Mouse (Mus musculus) liver, postnatal 0 days (tissue): ENCODE data around the gene Adgrl2. TPM values are rescaled to one million over a fixed set of nuclear protein-coding genes. Genes with fewer than 3 reads are reported as not detected.

Experiments used
- ATAC-seq: fragments of 200-750 bp; cut with Nextera tagmentation; 2 replicates; pipeline ENCODE4 v1.8.0; 2017; ENCODE audit warnings: mild to moderate bottlenecking, moderate library complexity
- DNase-seq: peaks from one replicate; pipeline ENCODE4 v3.0.0-alpha.2; 2016
- H3K27ac ChIP-seq: fragments of 300-500 bp; sonication (generic); 2 replicates; pipeline ENCODE4 v1.5.1; 2014; ENCODE audit warnings: antibody characterized with exemption, moderate library complexity, mild to moderate bottlenecking, low read depth
- H3K27me3 ChIP-seq: fragments of 300-500 bp; sonication (generic); 2 replicates; pipeline ENCODE4 v1.6.1; 2014; ENCODE audit warnings: low read length, control low read depth, mixed read lengths; ENCODE audit not compliant: insufficient read depth
- H3K36me3 ChIP-seq: fragments of 300-500 bp; sonication (generic); replicated peaks from 2 replicates; pipeline ENCODE4 v1.6.1; 2014; ENCODE audit warnings: mild to moderate bottlenecking, control low read depth, low read length, moderate library complexity, mixed read lengths; ENCODE audit not compliant: insufficient read depth
- H3K4me1 ChIP-seq: fragments of 300-500 bp; sonication (generic); 2 replicates; pipeline ENCODE4 v1.6.1; 2014; ENCODE audit warnings: antibody characterized with exemption, mild to moderate bottlenecking, control low read depth; ENCODE audit not compliant: insufficient read depth
- H3K4me2 ChIP-seq: fragments of 300-500 bp; sonication (generic); 2 replicates; pipeline ENCODE4 v1.6.1; 2014; ENCODE audit warnings: low read depth, mild to moderate bottlenecking, low read length, moderate library complexity, mixed read lengths
- H3K4me3 ChIP-seq: fragments of 300-500 bp; sonication (generic); 2 replicates; pipeline ENCODE4 v1.5.1; 2014; ENCODE audit warnings: low read depth, low read length
- H3K9ac ChIP-seq: fragments of 300-500 bp; sonication (generic); replicated peaks from 2 replicates; pipeline ENCODE4 v1.6.1; 2014; ENCODE audit warnings: mild to moderate bottlenecking, moderate library complexity
- H3K9me3 ChIP-seq: fragments of 300-500 bp; sonication (generic); 2 replicates; pipeline ENCODE4 v1.6.1; 2016; ENCODE audit warnings: mild to moderate bottlenecking, control low read depth, low read length, mixed read lengths
- CTCF ChIP-seq: sonication (generic); IDR thresholded peaks from 2 replicates; pipeline ENCODE4 v1.5.1; 2016; ENCODE audit warnings: antibody characterized with exemption, low read depth
- EP300 ChIP-seq: IDR thresholded peaks from 2 replicates; pipeline ENCODE4 v1.6.1; 2016; ENCODE audit warnings: antibody characterized with exemption, low read depth, mild to moderate bottlenecking
- WGBS: fragments of 180-500 bp; shearing (Covaris S2); extraction: QIAGEN DNeasy Blood & Tissue Kit; methylation state at CpG from one replicate; pipeline ENCODE4 v1.1.7; 2014; ENCODE audit not compliant: insufficient replicate concordance; 5-methylcytosine and 5-hydroxymethylcytosine counted together
- polyA plus RNA-seq: library from polyadenylated mRNA; unstranded; fragments of >200 nt; fragmentation: Nextera tagmentation; extraction: Ambion mirVana; gene quantifications from 2 replicates; pipeline ENCODE4 v1.2.1, GENCODE M21; 2015

The Adgrl2 gene
- polyA plus RNA-seq, 1 experiment from 2014 or later = 9.1 TPM

DNA sequence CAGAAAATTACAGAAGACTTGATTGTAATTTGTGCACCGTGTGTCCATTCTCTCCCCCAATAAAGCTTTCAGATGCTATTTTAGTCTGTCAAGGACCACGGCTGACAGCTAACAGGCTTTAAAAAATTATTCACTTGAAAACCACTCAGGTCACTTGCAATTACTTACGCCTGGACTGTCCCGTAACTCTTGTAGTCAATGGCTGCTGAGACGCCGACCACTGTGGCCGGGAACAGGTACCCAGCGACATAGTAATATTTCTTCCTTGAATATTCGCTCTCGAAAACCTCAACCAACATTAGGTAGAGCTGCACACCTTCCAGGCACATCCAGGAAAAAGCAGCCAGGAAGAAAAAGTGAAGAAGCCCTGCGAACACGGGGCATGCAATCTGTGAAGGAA lies 155.2 kb downstream of the Adgrl2 start:
- no peak for DNase-seq
- Histone ChIP-seq H3K4me3 (no peak overlapping the region), H3K9me3 (no peaks in the 10 kb centered on the region), H3K9ac (no peak overlapping the region), H3K36me3 (peaks cover 15% of the 10 kb centered on the region), H3K27ac (no peak overlapping the region), H3K27me3 (no peaks in the 10 kb centered on the region), H3K4me2 (no peak overlapping the region), H3K4me1 (no peaks in the 10 kb centered on the region)
- WGBS = 86% methylated on average over 12 of the region's 12 CpGs
- TF ChIP-seq EP300 = no peak
- TF ChIP-seq CTCF = no peak
- no peak for ATAC-seq

GRCm38 (mm10) chr3:148833070-148833769 lies 157.1 kb downstream of the Adgrl2 start:
- WGBS = 93% methylated on average over 20 of the region's 20 CpGs
- no peak for ATAC-seq
- no peaks in the 10 kb centered on the region for H3K4me1 ChIP-seq

GRCm38 (mm10) chr3:148832001-148832400 lies 158.4 kb downstream of the Adgrl2 start:
- Histone ChIP-seq H3K4me3 (no peak overlapping the region), H3K4me1 (no peaks in the 10 kb centered on the region), H3K9me3 (no peaks in the 10 kb centered on the region), H3K36me3 (peaks cover 18% of the 10 kb centered on the region), H3K27me3 (no peaks in the 10 kb centered on the region), H3K4me2 (no peak overlapping the region), H3K27ac (no peak overlapping the region), H3K9ac (no peak overlapping the region)
- ATAC-seq = no peak
- no peak for TF ChIP-seq EP300
- no peak for TF ChIP-seq CTCF
- 76% methylated on average over 4 of the region's 4 CpGs for WGBS
- no peak for DNase-seq

More at GRCm38 (mm10) chr3:148833070-148833769, 157.1 kb downstream of the Adgrl2 start:
- TF ChIP-seq EP300 = no peak
- no peak for TF ChIP-seq CTCF
- DNase-seq = no peak
- H3K27ac ChIP-seq = no peak overlapping the region
- no peak overlapping the region for H3K4me2 ChIP-seq
- no peaks in the 10 kb centered on the region for H3K27me3 ChIP-seq
- no peaks in the 10 kb centered on the region for H3K9me3 ChIP-seq
- no peak overlapping the region for H3K9ac ChIP-seq
- peaks cover 18% of the 10 kb centered on the region for H3K36me3 ChIP-seq
- H3K4me3 ChIP-seq = no peak overlapping the region

GRCm38 (mm10) chr3:148828519-148828918 lies 161.8 kb downstream of the Adgrl2 start:
- Histone ChIP-seq H3K4me2 (no peak overlapping the region), H3K9me3 (no peaks in the 10 kb centered on the region), H3K4me1 (no peaks in the 10 kb centered on the region), H3K36me3 (peaks cover 12% of the 10 kb centered on the region; the same call in 1 of the 2 replicates), H3K27me3 (no peaks in the 10 kb centered on the region), H3K9ac (no peak overlapping the region), H3K27ac (no peak overlapping the region), H3K4me3 (no peak overlapping the region)
- WGBS = 88% methylated on average over 10 of the region's 10 CpGs
- ATAC-seq (no peak), DNase-seq (no peak)
- TF ChIP-seq EP300 (no peak), CTCF (no peak)

GRCm38 (mm10) chr3:148823551-148823950 lies 166.8 kb downstream of the Adgrl2 start:
- ATAC-seq (no peak), DNase-seq (no peak)
- TF ChIP-seq EP300 (no peak), CTCF (no peak)
- WGBS = 93% methylated on average over 13 of the region's 13 CpGs
- H3K27ac ChIP-seq = no peak overlapping the region
- H3K4me3 ChIP-seq = no peak overlapping the region
- H3K27me3 ChIP-seq = no peaks in the 10 kb centered on the region
- H3K4me1 ChIP-seq = no peaks in the 10 kb centered on the region
- no peak overlapping the region for H3K4me2 ChIP-seq
- no peaks in the 10 kb centered on the region for H3K9me3 ChIP-seq
- peaks cover 36% of the 10 kb centered on the region; the same call in 1 of the 2 replicates for H3K36me3 ChIP-seq
- H3K9ac ChIP-seq = no peak overlapping the region

DNA sequence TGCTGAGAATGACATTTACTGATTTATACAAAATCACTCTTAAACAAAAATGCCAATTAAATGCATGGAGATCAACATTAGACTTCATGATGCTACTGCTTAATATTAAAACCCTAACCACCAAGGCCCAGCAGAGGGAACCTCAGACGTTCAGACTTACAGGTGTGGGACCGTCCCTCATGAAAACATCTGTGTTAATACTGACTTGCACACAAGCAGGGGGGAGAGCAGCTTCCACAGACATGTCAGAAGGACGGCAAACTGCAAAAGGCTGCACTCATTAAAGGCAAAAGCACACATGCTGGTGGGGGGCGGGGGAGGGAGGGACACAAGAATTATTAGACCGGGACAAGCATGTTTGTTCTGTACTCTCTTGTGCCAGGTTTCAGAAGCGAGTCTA lies 168.7 kb downstream of the Adgrl2 start:
- H3K27ac ChIP-seq = no peak overlapping the region
- H3K4me1 ChIP-seq = no peaks in the 10 kb centered on the region
- TF ChIP-seq EP300 = no peak
- no peak for TF ChIP-seq CTCF
- no peak overlapping the region for H3K4me3 ChIP-seq
- H3K36me3 ChIP-seq = peaks cover 47% of the 10 kb centered on the region
- H3K9ac ChIP-seq = no peak overlapping the region
- no peak for ATAC-seq
- 80% methylated on average over 6 of the region's 6 CpGs for WGBS
- H3K4me2 ChIP-seq = no peak overlapping the region
- no peaks in the 10 kb centered on the region for H3K9me3 ChIP-seq
- no peak for DNase-seq
- H3K27me3 ChIP-seq = no peaks in the 10 kb centered on the region
